Mouse (Mus musculus) limb, embryonic 10.5 days (tissue): ENCODE results near the gene Acta2. TPM values are rescaled to one million over a fixed set of nuclear protein-coding genes. Genes with fewer than 3 reads are reported as not detected.

ENCODE experiments used
- DNase-seq: peaks from one replicate; pipeline ENCODE4 v3.0.0-alpha.2; 2017; ENCODE audit warnings: low spot score
- H3K27ac ChIP-seq: fragments of 300-500 bp; sonication (generic); 2 replicates; pipeline ENCODE4 v1.5.1; 2016; ENCODE audit warnings: mild to moderate bottlenecking
- H3K27me3 ChIP-seq: fragments of 300-500 bp; sonication (generic); 2 replicates; pipeline ENCODE4 v1.6.1; 2016; ENCODE audit warnings: low read depth, mild to moderate bottlenecking; ENCODE audit not compliant: poor library complexity, severe bottlenecking
- H3K36me3 ChIP-seq: fragments of 300-500 bp; sonication (generic); 2 replicates; pipeline ENCODE4 v1.6.1; 2016; ENCODE audit warnings: mild to moderate bottlenecking, moderate library complexity
- H3K4me1 ChIP-seq: fragments of 300-500 bp; sonication (generic); 2 replicates; pipeline ENCODE4 v1.6.1; 2016
- H3K4me3 ChIP-seq: fragments of 300-500 bp; sonication (generic); 2 replicates; pipeline ENCODE4 v1.5.1; 2016; ENCODE audit warnings: mild to moderate bottlenecking, moderate library complexity
- H3K9me3 ChIP-seq: fragments of 300-500 bp; sonication (generic); replicated peaks from 2 replicates; pipeline ENCODE4 v1.6.1; 2016; ENCODE audit warnings: mild to moderate bottlenecking
- WGBS: fragments of 180-500 bp; shearing (Covaris S2); methylation state at CpG from one replicate; pipeline ENCODE4 v1.1.7; 2016; 5-methylcytosine and 5-hydroxymethylcytosine counted together
- polyA plus RNA-seq: library from polyadenylated mRNA; unstranded; fragments of >200 nt; fragmentation: Nextera tagmentation; extraction: Ambion mirVana; gene quantifications from 2 replicates; pipeline ENCODE4 v1.2.1, GENCODE M21; 2016

Gene Acta2
- polyA plus RNA-seq, 1 experiment from 2014 or later = 19.9 TPM

- Histone ChIP-seq H3K27me3 (no peaks in the 10 kb centered on the region), H3K36me3 (peaks cover 37% of the 10 kb centered on the region), H3K4me3 (no peak overlapping the region), H3K9me3 (no peaks in the 10 kb centered on the region), H3K27ac (no peak overlapping the region), H3K4me1 (peaks cover 5% of the 10 kb centered on the region; the same call in 1 of the 2 replicates)
- DNase-seq = no peak
- WGBS = 97% methylated on average over 3 of the region's 3 CpGs
Measured at GRCm38 (mm10) chr19:34236049-34236448, 19.3 kb downstream of the Acta2 start.

- H3K27me3 ChIP-seq = no peaks in the 10 kb centered on the region
- DNase-seq = no peak
- peaks cover 34% of the 10 kb centered on the region for H3K36me3 ChIP-seq
- H3K4me3 ChIP-seq = no peak overlapping the region
- H3K9me3 ChIP-seq = no peaks in the 10 kb centered on the region
- WGBS = 72% methylated on average over 14 of the region's 14 CpGs
- H3K4me1 ChIP-seq = peaks cover 5% of the 10 kb centered on the region; the same call in 1 of the 2 replicates
- H3K27ac ChIP-seq = no peak overlapping the region
Measured at GRCm38 (mm10) chr19:34233944-34234343, 21.4 kb downstream of the Acta2 start.

GRCm38 (mm10) chr19:34232326-34232725, 23.1 kb downstream of the Acta2 start:
- Histone ChIP-seq H3K36me3 (peaks cover 22% of the 10 kb centered on the region), H3K4me1 (peaks cover 5% of the 10 kb centered on the region; the same call in 1 of the 2 replicates), H3K9me3 (no peaks in the 10 kb centered on the region), H3K4me3 (no peak overlapping the region), H3K27ac (peak overlapping the region; percentile 43; the same call in 1 of the 2 replicates), H3K27me3 (no peaks in the 10 kb centered on the region)
- 66% methylated on average over 5 of the region's 5 CpGs for WGBS
- DNase-seq = no peak

DNA sequence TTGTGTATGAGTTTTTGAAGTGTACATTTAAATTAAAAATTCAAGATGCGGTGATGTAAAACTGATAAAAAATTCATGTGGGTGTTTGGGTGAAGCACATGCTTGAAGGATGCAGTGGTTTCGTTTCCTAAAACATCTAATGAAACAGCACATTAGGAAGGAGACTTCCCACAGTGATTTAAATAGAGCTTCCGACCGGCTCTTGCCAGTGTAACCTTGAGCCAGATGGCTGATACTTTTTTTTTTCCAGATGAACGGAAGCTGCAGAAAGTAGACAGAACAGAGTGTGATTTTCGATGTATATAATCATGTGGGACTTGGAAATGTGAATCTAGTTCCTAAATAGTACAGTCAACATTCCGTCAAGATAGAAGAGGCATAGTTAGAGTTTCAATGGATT, 23.8 kb downstream of the Acta2 start:
- H3K9me3 ChIP-seq = no peaks in the 10 kb centered on the region
- peaks cover 19% of the 10 kb centered on the region for H3K36me3 ChIP-seq
- no peak overlapping the region for H3K4me3 ChIP-seq
- 82% methylated on average over 7 of the region's 7 CpGs for WGBS
- DNase-seq = no peak
- no peak overlapping the region for H3K27ac ChIP-seq
- H3K4me1 ChIP-seq = peaks cover 5% of the 10 kb centered on the region; the same call in 1 of the 2 replicates
- no peaks in the 10 kb centered on the region for H3K27me3 ChIP-seq

- H3K27ac ChIP-seq = no peak overlapping the region
- 90% methylated on average over 3 of the region's 3 CpGs for WGBS
- DNase-seq = no peak
Measured at GRCm38 (mm10) chr19:34222805-34223204, 32.6 kb downstream of the Acta2 start.

DNA sequence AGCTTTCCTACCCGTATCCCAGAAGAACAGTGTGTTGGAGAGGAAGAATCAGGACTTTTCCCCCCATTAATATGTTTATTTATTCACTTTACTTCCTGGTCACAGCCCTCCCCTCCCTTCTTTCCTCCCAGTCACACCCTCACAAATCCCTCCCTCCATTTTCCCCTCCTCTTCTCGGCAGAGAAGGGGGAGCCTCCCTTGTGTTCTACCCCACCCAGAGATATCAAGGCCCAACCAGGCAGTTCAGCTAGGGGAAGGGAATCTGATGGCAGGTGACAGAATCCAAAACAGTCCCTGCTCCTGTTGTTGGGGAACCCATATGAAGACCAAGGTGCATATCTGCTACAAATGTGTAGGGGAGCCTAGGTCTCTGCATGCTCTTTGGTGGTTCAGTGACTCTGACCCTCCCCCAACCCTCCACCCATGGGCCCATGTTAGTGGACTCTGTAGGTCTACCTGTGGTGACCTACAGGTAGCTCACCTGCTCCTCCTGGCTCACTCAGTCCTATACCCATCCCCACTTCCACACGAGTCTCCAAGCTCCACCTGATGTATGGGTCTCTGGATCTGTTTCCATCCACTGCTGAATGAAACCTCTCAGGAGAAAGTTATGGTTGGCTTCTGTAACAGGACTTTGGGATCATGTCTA, 34.5 kb downstream of the Acta2 start:
- WGBS = 77% methylated on average over 3 of the region's 3 CpGs

More at GRCm38 (mm10) chr19:34222805-34223204, 32.6 kb downstream of the Acta2 start:
- H3K4me3 ChIP-seq = no peak overlapping the region
- H3K4me1 ChIP-seq = peaks cover 4% of the 10 kb centered on the region
- no peaks in the 10 kb centered on the region for H3K27me3 ChIP-seq
- peaks cover 18% of the 10 kb centered on the region for H3K36me3 ChIP-seq
- H3K9me3 ChIP-seq = no peaks in the 10 kb centered on the region

DNA sequence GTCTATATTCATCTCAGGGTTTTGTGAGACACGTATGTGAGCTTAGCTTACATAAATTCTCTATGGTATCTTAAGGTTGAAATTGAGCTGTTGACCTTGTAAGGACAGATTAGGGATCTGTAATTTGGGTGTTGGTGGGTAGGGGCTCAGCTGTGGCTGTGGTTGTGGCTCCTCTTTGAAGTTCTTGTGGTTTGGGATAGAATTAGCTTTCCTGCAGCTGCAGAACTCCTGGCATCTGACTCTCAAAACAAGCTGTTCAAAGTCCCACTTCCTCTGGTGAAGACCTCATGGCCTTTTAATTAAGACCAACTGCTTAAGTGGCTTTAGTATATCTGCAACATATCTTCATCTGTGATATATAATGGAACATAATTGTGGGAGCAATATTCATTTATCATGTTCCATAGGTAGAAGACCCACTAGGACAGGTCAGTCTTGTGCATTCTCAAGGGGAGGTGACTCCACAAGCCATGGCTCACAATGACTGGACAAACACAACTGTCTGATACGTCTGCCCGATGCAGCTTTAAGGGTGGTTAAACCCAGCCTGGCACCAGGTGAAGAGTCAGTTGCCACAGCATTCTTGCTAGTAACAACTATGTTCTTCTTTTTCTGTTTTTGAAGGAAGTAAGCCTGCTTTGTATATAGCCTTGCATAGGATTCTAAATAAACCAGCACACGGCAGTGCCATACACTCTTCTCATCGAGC, 36.0 kb downstream of the Acta2 start:
- no peak overlapping the region for H3K4me3 ChIP-seq
- H3K9me3 ChIP-seq = no peaks in the 10 kb centered on the region
- H3K27ac ChIP-seq = no peak overlapping the region
- H3K36me3 ChIP-seq = peaks cover 12% of the 10 kb centered on the region
- no peak for DNase-seq
- peaks cover 6% of the 10 kb centered on the region for H3K4me1 ChIP-seq
- no peaks in the 10 kb centered on the region for H3K27me3 ChIP-seq
- 88% methylated on average over 5 of the region's 5 CpGs for WGBS

More for the DNA sequence above, 34.5 kb downstream of the Acta2 start:
- no peak for DNase-seq
- H3K36me3 ChIP-seq = peaks cover 12% of the 10 kb centered on the region
- H3K4me3 ChIP-seq = no peak overlapping the region
- peaks cover 6% of the 10 kb centered on the region for H3K4me1 ChIP-seq
- H3K27ac ChIP-seq = no peak overlapping the region
- no peaks in the 10 kb centered on the region for H3K27me3 ChIP-seq
- no peaks in the 10 kb centered on the region for H3K9me3 ChIP-seq

DNA sequence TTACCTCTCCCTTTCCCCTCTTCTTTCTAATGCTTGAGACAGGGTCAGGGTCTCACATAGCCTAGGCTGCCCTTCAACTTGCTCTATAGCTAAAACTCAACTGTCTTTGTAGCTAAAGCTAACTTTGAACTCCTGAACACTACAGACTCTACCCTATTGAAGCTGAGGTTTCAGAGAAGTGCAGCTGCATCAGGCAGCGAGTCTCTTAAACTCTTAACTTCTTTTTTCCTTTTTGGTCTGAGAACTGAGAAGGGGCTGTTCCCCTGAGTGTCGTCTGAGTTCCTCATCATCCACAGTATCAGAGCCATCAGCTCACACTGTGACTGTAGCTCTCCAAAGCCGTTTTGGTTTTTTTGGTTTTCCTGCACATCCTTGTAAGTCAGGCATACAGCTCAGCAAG, 37.6 kb downstream of the Acta2 start:
- H3K36me3 ChIP-seq = peaks cover 12% of the 10 kb centered on the region
- no peak overlapping the region for H3K4me3 ChIP-seq
- no peak overlapping the region for H3K27ac ChIP-seq
- H3K27me3 ChIP-seq = no peaks in the 10 kb centered on the region
- WGBS = 86% methylated on average over 3 of the region's 3 CpGs
- H3K9me3 ChIP-seq = no peaks in the 10 kb centered on the region
- H3K4me1 ChIP-seq = peaks cover 6% of the 10 kb centered on the region
- no peak for DNase-seq

GRCm38 (mm10) chr19:34216956-34217355, 38.4 kb downstream of the Acta2 start:
- Histone ChIP-seq H3K36me3 (peaks cover 12% of the 10 kb centered on the region), H3K27me3 (no peaks in the 10 kb centered on the region), H3K4me3 (no peak overlapping the region), H3K9me3 (no peaks in the 10 kb centered on the region), H3K4me1 (peaks cover 6% of the 10 kb centered on the region), H3K27ac (no peak overlapping the region)
- DNase-seq = no peak
- 93% methylated on average over 5 of the region's 5 CpGs for WGBS

DNA sequence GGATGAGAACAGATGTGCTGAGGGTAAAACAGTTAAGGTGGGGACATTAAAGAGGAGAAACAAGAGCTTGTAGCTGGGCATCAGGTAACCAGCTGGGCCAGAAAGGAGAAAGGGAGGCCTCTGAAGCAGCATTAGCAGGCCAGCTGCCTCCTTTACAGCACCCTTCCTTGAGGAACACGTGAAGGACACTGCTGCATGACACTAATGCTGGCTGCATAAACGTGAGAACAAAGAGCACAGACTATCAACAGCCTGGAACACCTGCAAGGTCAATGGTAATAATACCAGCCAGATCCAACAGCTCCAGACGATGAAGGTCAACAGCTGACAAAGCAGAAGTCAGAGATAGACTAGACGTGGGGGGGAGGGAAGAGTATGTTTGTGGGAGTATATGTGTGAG, 41.3 kb downstream of the Acta2 start:
- H3K27ac ChIP-seq = no peak overlapping the region
- no peak overlapping the region for H3K4me3 ChIP-seq
- WGBS = 75% methylated on average over 4 of the region's 4 CpGs
- H3K36me3 ChIP-seq = no peaks in the 10 kb centered on the region
- H3K9me3 ChIP-seq = no peaks in the 10 kb centered on the region
- H3K4me1 ChIP-seq = peaks cover 10% of the 10 kb centered on the region
- no peaks in the 10 kb centered on the region for H3K27me3 ChIP-seq
- DNase-seq = no peak

GRCm38 (mm10) chr19:34213251-34213645, 42.1 kb downstream of the Acta2 start:
- no peak for DNase-seq
- Histone ChIP-seq H3K4me1 (peaks cover 8% of the 10 kb centered on the region; the same call in 1 of the 2 replicates), H3K27me3 (no peaks in the 10 kb centered on the region), H3K36me3 (no peaks in the 10 kb centered on the region), H3K4me3 (no peak overlapping the region), H3K27ac (no peak overlapping the region), H3K9me3 (no peaks in the 10 kb centered on the region)

- no peak overlapping the region for H3K27ac ChIP-seq
- 89% methylated on average over 12 of the region's 12 CpGs for WGBS
- no peaks in the 10 kb centered on the region for H3K9me3 ChIP-seq
Measured at GRCm38 (mm10) chr19:34212489-34213250, 42.7 kb downstream of the Acta2 start.

DNA sequence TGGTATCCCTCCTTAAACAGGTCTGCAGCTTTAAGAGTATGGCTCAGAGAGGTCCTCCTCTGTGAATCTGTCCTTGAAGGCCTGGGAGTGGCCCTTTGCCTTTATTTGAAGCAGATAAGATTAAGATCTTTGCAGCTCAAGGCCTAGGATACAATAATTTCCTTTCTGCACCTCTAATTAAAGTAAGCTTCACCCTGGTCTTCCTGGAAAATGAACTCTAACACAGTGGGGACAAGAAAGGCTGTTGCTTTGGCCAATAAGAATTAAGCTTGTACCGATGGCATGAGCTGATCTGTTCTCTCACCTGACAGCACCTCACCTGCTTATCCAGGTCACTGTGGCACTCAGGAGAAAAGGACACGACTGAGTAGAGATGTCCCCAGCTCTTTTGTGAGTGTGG, 44.5 kb downstream of the Acta2 start:
- H3K27me3 ChIP-seq = no peaks in the 10 kb centered on the region
- H3K4me3 ChIP-seq = no peak overlapping the region
- WGBS = 68% methylated on average over 2 of the region's 2 CpGs
- no peaks in the 10 kb centered on the region for H3K36me3 ChIP-seq
- no peak overlapping the region for H3K27ac ChIP-seq
- no peaks in the 10 kb centered on the region for H3K9me3 ChIP-seq
- no peak for DNase-seq
- H3K4me1 ChIP-seq = peaks cover 6% of the 10 kb centered on the region; the same call in 1 of the 2 replicates

More at GRCm38 (mm10) chr19:34212489-34213250, 42.7 kb downstream of the Acta2 start:
- H3K4me1 ChIP-seq = peaks cover 8% of the 10 kb centered on the region; the same call in 1 of the 2 replicates
- DNase-seq = no peak
- no peak overlapping the region for H3K4me3 ChIP-seq
- H3K27me3 ChIP-seq = no peaks in the 10 kb centered on the region
- H3K36me3 ChIP-seq = no peaks in the 10 kb centered on the region
